Mouse (Mus musculus) heart, postnatal 36 days (tissue): ENCODE measurements around the gene Cdh22. TPM values are rescaled to one million over a fixed set of nuclear protein-coding genes. Genes with fewer than 3 reads are reported as not detected.
A peak's percentile ranks its signal among the peaks of the same experiment; 100 is the strongest.

ENCODE experiments used
- DNase-seq, 2 experiments: peaks; one replicate each; pipeline ENCODE4 v3.0.0; 2021 to 2022
- intact Hi-C: fragments of 180-260 bp; cut with DNase I; formaldehyde crosslinking; loops from one replicate; pipeline ENCODE4 v1.15.1; 2025
- total RNA-seq, 2 experiments: library from RNA; stranded (reverse); gene quantifications; 2 replicates each; pipeline ENCODE4 v1.2.3; 2021

Gene Cdh22
- total RNA-seq = under 1 TPM; 0.43 to 0.50 TPM

DNA sequence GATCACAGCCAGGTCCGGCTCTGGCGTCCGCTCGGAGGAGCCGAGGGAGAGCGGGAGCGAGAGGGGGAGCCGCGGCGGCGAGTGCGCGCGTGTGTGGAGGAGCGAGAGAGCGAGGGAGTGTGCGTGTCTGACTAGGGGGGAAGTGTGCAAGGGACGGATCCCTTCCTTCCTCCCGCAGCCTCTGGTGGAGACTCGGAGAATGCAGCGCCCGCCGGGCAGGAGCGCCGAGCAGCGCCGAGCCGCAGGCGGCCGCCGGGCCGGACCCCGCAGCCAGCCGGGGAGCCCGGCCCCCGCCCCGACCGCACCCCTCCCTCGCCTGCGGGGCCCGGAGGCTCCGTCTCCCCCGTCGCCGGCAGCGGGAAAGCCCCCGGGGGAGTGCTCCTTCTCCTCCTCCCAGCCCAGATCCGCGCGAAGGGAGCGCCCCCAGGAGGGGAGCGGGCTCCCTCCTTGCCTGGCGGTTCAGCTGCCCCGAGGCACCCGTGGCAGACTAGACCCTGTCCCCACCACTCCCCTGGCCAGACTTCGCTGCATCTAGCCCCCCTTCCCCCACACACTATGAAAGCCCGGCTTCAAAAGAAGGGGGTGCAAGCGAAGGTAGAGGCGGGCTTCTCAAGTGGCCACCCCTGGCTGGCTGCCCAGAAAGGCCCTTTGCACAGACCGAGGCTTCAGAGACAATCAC, at the start of gene Cdh22:
Cdh22 (minus strand) TSS at position 241 of the 679 bp plus-strand sequence.
- DNase-seq = peak; percentile 47 to 60
- intact Hi-C loops = loop anchor here (1.0 to 5.0 kb wide), 2 partner anchors 128 to 159 kb away; no protein-coding TSS in a partner anchor

DNA sequence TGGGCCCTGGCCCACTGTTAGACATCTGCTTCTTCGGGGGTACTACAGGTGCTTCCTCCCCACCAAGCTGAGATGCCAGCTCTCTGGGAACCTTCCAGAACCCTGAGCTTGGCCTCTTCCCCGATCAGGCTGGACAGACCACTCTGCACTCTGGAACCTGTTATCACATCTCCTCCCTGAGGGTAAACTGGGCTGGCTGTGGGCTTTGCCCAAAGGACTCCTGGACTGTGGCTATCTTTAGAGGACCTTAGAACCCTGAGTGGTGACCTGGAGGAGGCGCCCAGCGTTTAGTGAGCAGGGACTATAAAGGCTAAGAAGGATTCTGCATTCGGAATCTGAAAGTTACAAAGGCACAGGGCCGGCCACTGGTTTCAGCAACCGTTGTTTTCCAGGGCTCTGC, 49.7 kb upstream of the Cdh22 start:
- intact Hi-C loops = no loop called here
- DNase-seq = no peak

- no peak for DNase-seq
- intact Hi-C loops = no loop called here
Observed at GRCm38 (mm10) chr2:165283644-165284043, 49.0 kb upstream of the Cdh22 start.

DNA sequence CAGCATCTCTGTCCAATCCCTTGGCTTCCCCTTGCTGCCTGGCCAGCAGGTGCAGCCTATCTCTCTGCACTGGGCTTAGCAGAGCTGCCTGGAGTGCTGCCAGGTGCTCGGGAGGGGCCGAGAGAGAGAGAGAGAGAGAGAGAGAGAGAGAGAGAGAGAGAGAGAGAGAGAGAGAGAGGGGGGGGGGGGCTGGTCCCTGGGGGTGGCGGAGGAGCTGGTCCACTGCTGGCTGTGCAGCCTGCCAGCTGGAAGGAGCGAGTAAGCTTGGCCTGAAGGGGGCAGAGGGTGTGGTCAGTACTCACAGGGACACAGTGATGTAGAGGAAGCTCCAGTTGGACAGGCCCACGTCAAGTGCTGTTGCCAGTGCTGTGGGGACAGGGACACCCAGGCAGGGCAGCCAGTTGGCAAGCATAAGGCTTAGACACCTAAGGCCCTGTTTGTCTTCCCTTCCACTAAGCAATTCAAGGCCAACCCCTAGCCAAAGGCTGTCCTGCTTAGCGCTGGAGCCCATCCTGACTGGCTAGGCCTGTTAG, 47.2 kb upstream of the Cdh22 start:
- intact Hi-C loops = no loop called here
- peak; percentile 21 to 35 for DNase-seq

DNA sequence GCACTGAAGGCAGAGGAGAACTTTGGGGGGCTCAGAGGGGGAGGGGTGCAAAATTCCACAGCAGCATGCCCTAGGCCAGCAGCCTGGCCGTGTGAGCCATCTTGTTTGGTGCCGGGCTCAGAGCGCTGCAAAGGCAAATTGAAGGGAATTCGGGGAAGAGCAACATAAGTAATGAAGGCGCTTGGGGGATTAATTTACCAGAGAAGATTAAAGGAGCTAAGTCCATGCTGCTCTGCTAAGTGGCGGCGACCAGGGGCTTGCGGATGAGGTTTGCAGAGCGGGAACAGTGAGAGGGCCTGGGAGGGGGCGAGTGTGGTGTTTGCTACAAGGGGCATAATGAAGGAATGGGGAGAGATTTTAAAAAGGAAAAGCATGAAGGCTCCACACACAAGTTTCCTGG, 44.7 kb upstream of the Cdh22 start:
- intact Hi-C loops = loop anchor here (5.0 kb wide), 1 partner anchor 317 kb away; the partner anchor contains the start of gene Slc12a5
- DNase-seq = no peak

DNA sequence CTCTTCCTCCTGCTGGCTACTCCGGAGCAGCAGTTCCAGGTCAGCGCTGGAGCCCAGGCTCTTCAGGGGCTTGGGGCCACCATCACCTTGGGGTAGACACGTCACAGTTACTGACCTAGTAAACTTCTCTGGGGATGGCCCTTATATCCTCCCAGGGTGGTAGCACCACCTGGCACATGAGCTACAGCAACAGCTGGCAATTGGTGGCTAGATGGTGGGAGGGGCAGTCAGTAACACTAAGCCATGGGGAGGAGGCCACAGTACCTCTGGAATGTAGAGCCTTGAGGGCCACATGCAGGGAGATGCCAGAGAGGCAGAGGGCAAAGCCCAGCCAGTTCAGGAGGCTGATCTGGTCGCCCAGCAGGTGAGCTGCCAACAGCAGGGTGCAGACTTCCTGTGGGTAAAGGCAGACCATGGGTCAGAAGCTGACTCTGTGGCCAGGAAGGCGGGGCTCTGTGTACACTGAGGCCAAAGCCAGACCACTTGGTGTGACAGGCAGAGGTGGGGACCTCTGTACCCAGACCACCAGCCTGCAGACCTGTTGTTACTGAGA, 42.6 kb upstream of the Cdh22 start:
- no peak for DNase-seq
- intact Hi-C loops = loop anchor here (5.0 kb wide), 1 partner anchor 315 kb away; the partner anchor contains the start of gene Slc12a5

DNA sequence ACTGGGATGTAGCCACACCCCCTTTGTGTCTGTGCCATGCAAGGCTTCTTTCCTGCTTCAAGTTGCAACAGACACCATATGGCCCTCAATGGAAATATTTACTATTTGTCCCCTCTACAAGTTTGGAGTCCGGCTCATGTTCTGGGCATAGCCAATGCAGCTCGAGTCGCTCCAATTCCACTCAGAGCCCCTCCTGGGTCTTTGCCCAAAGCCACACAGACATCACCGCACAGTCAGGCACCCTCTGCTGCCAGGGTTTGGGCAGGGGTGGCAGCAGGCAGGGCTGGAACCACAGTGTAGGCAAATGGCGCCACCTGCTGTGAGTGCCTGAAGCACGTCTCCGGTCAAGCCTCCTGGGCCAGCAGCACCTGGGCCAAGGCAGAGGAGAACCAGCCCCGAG, 41.2 kb upstream of the Cdh22 start:
- intact Hi-C loops = loop anchor here (1.0 to 5.0 kb wide), 3 partner anchors 43 to 314 kb away; partner anchors contain the start of gene Slc12a5
- DNase-seq = peak; percentile 62 to 72

- no peak for DNase-seq
- intact Hi-C loops = loop anchor here (5.0 kb wide), 1 partner anchor 313 kb away; the partner anchor contains the start of gene Slc12a5
Observed at GRCm38 (mm10) chr2:165275124-165275640, 40.5 kb upstream of the Cdh22 start.

DNA sequence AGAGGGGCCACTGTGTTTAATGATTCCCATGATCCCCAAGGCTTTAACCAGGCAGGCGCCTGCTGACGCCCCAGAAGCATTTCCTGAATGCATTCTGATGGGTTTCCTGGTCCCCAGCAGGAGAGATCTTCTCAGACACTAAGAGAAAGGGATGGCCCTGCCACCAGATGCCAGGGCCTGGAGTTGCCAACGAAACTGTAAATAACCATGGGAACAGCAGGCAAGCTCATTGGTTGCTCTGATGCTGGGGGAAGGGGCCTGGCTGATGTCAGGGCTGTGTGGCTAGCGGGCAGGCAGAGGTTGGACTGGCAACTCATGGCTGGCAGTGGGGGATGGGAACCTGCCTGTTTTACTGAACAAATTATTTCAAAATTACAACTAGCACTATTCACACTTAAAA, 38.9 kb upstream of the Cdh22 start:
- intact Hi-C loops = no loop called here
- DNase-seq = no peak

- DNase-seq = no peak
- intact Hi-C loops = no loop called here
Observed at GRCm38 (mm10) chr2:165271326-165271725, 36.7 kb upstream of the Cdh22 start.

GRCm38 (mm10) chr2:165270858-165271257, 36.2 kb upstream of the Cdh22 start:
- intact Hi-C loops = no loop called here
- DNase-seq = no peak

DNA sequence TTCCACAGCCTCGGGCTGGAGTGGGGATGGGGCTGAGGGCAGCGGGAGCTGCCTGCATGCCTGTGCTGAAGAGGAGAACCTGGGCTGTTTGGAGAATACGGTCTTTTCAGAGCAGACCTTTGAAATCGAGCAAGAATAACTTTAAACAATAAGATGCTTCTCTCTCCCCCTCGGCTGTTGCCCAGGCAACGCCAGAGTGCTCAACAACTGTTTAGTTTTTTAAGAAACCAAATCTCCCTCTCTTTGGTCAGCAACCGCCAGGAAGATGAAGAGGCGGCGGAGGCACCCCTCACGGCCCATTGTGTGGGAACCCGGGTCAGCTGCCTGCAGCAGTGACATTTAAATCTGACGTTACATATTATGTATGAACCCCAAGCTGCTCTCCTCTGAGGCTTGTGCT, 32.1 kb upstream of the Cdh22 start:
- DNase-seq = no peak
- intact Hi-C loops = no loop called here

GRCm38 (mm10) chr2:165263861-165264260, 29.2 kb upstream of the Cdh22 start:
- intact Hi-C loops = no loop called here
- no peak for DNase-seq

GRCm38 (mm10) chr2:165262274-165262990, 27.8 kb upstream of the Cdh22 start:
- DNase-seq = no peak
- intact Hi-C loops = no loop called here

- DNase-seq = no peak
- intact Hi-C loops = no loop called here
Observed at GRCm38 (mm10) chr2:165259859-165260258, 25.2 kb upstream of the Cdh22 start.

DNA sequence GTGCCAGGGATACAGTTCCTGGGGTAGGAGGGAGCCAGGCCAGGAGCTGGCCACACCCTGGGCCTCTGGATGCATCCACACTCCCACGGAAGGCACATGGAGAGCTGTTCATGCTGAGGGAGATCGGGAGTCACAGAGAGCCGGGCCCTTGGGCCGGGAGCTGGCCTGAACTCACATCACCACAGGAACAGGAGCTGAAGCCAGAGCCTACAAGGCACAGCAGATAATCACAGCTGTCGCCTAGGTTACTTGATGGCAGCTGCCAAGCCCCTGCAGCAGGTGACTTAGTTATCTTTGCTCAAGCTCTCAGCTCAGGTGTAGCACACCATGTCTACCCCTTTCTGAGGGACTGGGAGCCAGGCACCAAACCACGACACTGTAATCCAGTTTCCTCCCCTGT, 23.7 kb upstream of the Cdh22 start:
- DNase-seq = no peak
- intact Hi-C loops = no loop called here

- intact Hi-C loops = no loop called here
- DNase-seq = no peak
Observed at GRCm38 (mm10) chr2:165257151-165257834, 22.6 kb upstream of the Cdh22 start.

DNA sequence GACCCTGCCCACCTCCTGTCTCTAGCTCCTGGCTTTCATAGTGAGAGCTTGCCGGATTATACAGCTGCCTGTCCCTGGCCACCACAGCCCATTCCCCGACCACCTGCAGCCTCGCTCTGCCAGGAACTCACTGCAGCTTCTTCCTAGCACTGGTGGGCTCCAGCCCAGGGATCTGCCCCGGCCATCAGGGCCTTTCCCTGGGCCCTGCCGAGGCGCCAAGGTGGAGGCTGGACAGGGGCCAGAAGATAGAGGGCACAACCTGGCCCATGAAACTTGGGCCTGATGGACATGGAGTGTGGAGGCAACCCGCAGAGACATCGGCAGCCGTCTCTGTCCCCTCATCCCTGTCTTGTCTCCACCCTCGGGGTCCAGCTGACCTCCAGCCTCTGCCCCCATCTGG, 21.6 kb upstream of the Cdh22 start:
- intact Hi-C loops = no loop called here
- DNase-seq = no peak

- intact Hi-C loops = no loop called here
- DNase-seq = no peak
Observed at GRCm38 (mm10) chr2:165253867-165254266, 19.2 kb upstream of the Cdh22 start.

DNA sequence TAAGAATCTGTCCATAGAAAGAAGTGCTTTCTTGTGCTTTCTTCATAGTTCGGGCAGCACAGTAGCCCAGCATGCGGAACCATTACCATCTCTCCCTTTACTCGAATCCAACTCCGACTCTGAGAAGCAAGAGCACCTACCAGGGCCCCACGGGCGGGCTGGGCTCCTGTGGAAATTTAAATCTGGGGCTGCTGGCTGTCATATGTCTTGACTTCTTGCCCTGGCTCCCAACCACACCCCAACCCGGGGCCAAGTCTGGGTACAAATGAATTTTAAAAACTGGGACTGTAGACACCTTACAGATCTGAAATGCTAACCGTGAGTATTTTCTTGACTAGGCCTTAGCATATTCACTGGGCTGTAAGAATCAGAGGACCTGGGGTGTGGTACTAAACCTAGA, 18.6 kb upstream of the Cdh22 start:
- intact Hi-C loops = no loop called here
- DNase-seq = no peak

GRCm38 (mm10) chr2:165252801-165253200, 18.1 kb upstream of the Cdh22 start:
- no peak for DNase-seq
- intact Hi-C loops = no loop called here
